Mouse (Mus musculus): ENCODE results near the gene Ppp1r32. TPM values are rescaled to one million over a fixed set of nuclear protein-coding genes. Genes with fewer than 3 reads are reported as not detected.

The Ppp1r32 gene
- polyA plus RNA-seq, 1 experiment, result 1.3 TPM

GRCm38 (mm10) chr19:10520355-10520754, 37.6 kb upstream of the Ppp1r32 start:
- DNase-seq, result no peak
- no peaks in the 10 kb centered on the region for H3K27me3 ChIP-seq (ENCODE audit: control insufficient read depth, insufficient read depth, low read length)
- 37% methylated on average over 1 of the region's 1 CpGs for WGBS
- H3K27ac ChIP-seq (ENCODE audit: insufficient read depth, low read length), result no peak overlapping the region
- H3K4me3 ChIP-seq (replicated peaks; ENCODE audit: insufficient read depth, low read depth, low read length), result no peak overlapping the region
- no peaks in the 10 kb centered on the region for H3K4me1 ChIP-seq (ENCODE audit: control insufficient read depth, insufficient read depth, low read length)
- no peak for TF ChIP-seq CTCF (IDR thresholded peaks at IDR 0.05; ENCODE audit: borderline replicate concordance, insufficient read depth, low read depth, low read length)

GRCm38 (mm10) chr19:10510759-10511330, 28.1 kb upstream of the Ppp1r32 start:
- no peak for DNase-seq
- no peaks in the 10 kb centered on the region for H3K4me1 ChIP-seq (ENCODE audit: control insufficient read depth, insufficient read depth, low read length)
- 81% methylated on average over 6 of the region's 6 CpGs for WGBS
- no peaks in the 10 kb centered on the region for H3K27me3 ChIP-seq (ENCODE audit: control insufficient read depth, insufficient read depth, low read length)
- TF ChIP-seq POLR2A (IDR thresholded peaks at IDR 0.05; ENCODE audit: borderline replicate concordance, insufficient read depth, low read length), result no peak
- TF ChIP-seq CTCF (IDR thresholded peaks at IDR 0.05; ENCODE audit: borderline replicate concordance, insufficient read depth, low read depth, low read length), result no peak
- no peak overlapping the region for H3K4me3 ChIP-seq (replicated peaks; ENCODE audit: insufficient read depth, low read depth, low read length)
- no peak overlapping the region for H3K27ac ChIP-seq (ENCODE audit: insufficient read depth, low read length)

- peak; percentile 29 to 44 for DNase-seq
Measured at GRCm38 (mm10) chr19:10502571-10502970, 19.8 kb upstream of the Ppp1r32 start.

GRCm38 (mm10) chr19:10500581-10500980, 17.9 kb upstream of the Ppp1r32 start:
- no peak overlapping the region for H3K4me3 ChIP-seq (replicated peaks; ENCODE audit: insufficient read depth, low read depth, low read length)
- peaks cover 3% of the 10 kb centered on the region; the same call in 1 of the 2 replicates for H3K4me1 ChIP-seq (ENCODE audit: control insufficient read depth, insufficient read depth, low read length)
- H3K27me3 ChIP-seq (ENCODE audit: control insufficient read depth, insufficient read depth, low read length), result no peaks in the 10 kb centered on the region
- WGBS, result 79% methylated on average over 8 of the region's 8 CpGs
- DNase-seq, result no peak
- H3K27ac ChIP-seq (ENCODE audit: insufficient read depth, low read length), result no peak overlapping the region
- no peak for TF ChIP-seq CTCF (IDR thresholded peaks at IDR 0.05; ENCODE audit: borderline replicate concordance, insufficient read depth, low read depth, low read length)
- TF ChIP-seq POLR2A (IDR thresholded peaks at IDR 0.05; ENCODE audit: borderline replicate concordance, insufficient read depth, low read length), result no peak

More at GRCm38 (mm10) chr19:10502571-10502970, 19.8 kb upstream of the Ppp1r32 start:
- TF ChIP-seq POLR2A (IDR thresholded peaks at IDR 0.05; ENCODE audit: borderline replicate concordance, insufficient read depth, low read length) (no peak), CTCF (IDR thresholded peaks at IDR 0.05; ENCODE audit: borderline replicate concordance, insufficient read depth, low read depth, low read length) (peak; percentile 86)
- H3K4me3 ChIP-seq (replicated peaks; ENCODE audit: insufficient read depth, low read depth, low read length), result no peak overlapping the region
- peaks cover 3% of the 10 kb centered on the region; the same call in 1 of the 2 replicates for H3K4me1 ChIP-seq (ENCODE audit: control insufficient read depth, insufficient read depth, low read length)
- 3% methylated on average over 4 of the region's 4 CpGs for WGBS
- no peak overlapping the region for H3K27ac ChIP-seq (ENCODE audit: insufficient read depth, low read length)
- no peaks in the 10 kb centered on the region for H3K27me3 ChIP-seq (ENCODE audit: control insufficient read depth, insufficient read depth, low read length)

GRCm38 (mm10) chr19:10497512-10498160, 14.9 kb upstream of the Ppp1r32 start:
- DNase-seq, result no peak
- WGBS, result 61% methylated on average over 8 of the region's 8 CpGs
- peaks cover 3% of the 10 kb centered on the region; the same call in 1 of the 2 replicates for H3K4me1 ChIP-seq (ENCODE audit: control insufficient read depth, insufficient read depth, low read length)
- H3K27me3 ChIP-seq (ENCODE audit: control insufficient read depth, insufficient read depth, low read length), result no peaks in the 10 kb centered on the region
- H3K4me3 ChIP-seq (replicated peaks; ENCODE audit: insufficient read depth, low read depth, low read length), result no peak overlapping the region
- TF ChIP-seq POLR2A (IDR thresholded peaks at IDR 0.05; ENCODE audit: borderline replicate concordance, insufficient read depth, low read length) (no peak), CTCF (IDR thresholded peaks at IDR 0.05; ENCODE audit: borderline replicate concordance, insufficient read depth, low read depth, low read length) (no peak)
- H3K27ac ChIP-seq (ENCODE audit: insufficient read depth, low read length), result no peak overlapping the region

- no peak for TF ChIP-seq POLR2A (IDR thresholded peaks at IDR 0.05; ENCODE audit: borderline replicate concordance, insufficient read depth, low read length)
- no peak for TF ChIP-seq CTCF (IDR thresholded peaks at IDR 0.05; ENCODE audit: borderline replicate concordance, insufficient read depth, low read depth, low read length)
- H3K4me3 ChIP-seq (replicated peaks; ENCODE audit: insufficient read depth, low read depth, low read length), result no peak overlapping the region
- H3K4me1 ChIP-seq (ENCODE audit: control insufficient read depth, insufficient read depth, low read length), result peaks cover 3% of the 10 kb centered on the region; the same call in 1 of the 2 replicates
- H3K27ac ChIP-seq (ENCODE audit: insufficient read depth, low read length), result no peak overlapping the region
- H3K27me3 ChIP-seq (ENCODE audit: control insufficient read depth, insufficient read depth, low read length), result no peaks in the 10 kb centered on the region
- DNase-seq, result no peak
- WGBS, result 63% methylated on average over 2 of the region's 2 CpGs
Measured at GRCm38 (mm10) chr19:10496976-10497375, 14.2 kb upstream of the Ppp1r32 start.

GRCm38 (mm10) chr19:10495670-10496069, 12.9 kb upstream of the Ppp1r32 start:
- TF ChIP-seq CTCF (IDR thresholded peaks at IDR 0.05; ENCODE audit: borderline replicate concordance, insufficient read depth, low read depth, low read length) (no peak), POLR2A (IDR thresholded peaks at IDR 0.05; ENCODE audit: borderline replicate concordance, insufficient read depth, low read length) (no peak)
- H3K4me1 ChIP-seq (ENCODE audit: control insufficient read depth, insufficient read depth, low read length), result peaks cover 2% of the 10 kb centered on the region; the same call in 1 of the 2 replicates
- no peaks in the 10 kb centered on the region for H3K27me3 ChIP-seq (ENCODE audit: control insufficient read depth, insufficient read depth, low read length)
- WGBS, result 87% methylated on average over 1 of the region's 1 CpGs
- no peak overlapping the region for H3K27ac ChIP-seq (ENCODE audit: insufficient read depth, low read length)
- DNase-seq, result no peak
- no peak overlapping the region for H3K4me3 ChIP-seq (replicated peaks; ENCODE audit: insufficient read depth, low read depth, low read length)

- DNase-seq, result peak; percentile 60 to 67
- TF ChIP-seq POLR2A (IDR thresholded peaks at IDR 0.05; ENCODE audit: borderline replicate concordance, insufficient read depth, low read length) (no peak), CTCF (IDR thresholded peaks at IDR 0.05; ENCODE audit: borderline replicate concordance, insufficient read depth, low read depth, low read length) (peak; percentile 92)
- Histone ChIP-seq H3K27ac (ENCODE audit: insufficient read depth, low read length) (no peak overlapping the region), H3K27me3 (ENCODE audit: control insufficient read depth, insufficient read depth, low read length) (no peaks in the 10 kb centered on the region), H3K4me1 (ENCODE audit: control insufficient read depth, insufficient read depth, low read length) (no peaks in the 10 kb centered on the region), H3K4me3 (replicated peaks; ENCODE audit: insufficient read depth, low read depth, low read length) (no peak overlapping the region)
- WGBS, result 24% methylated on average over 9 of the region's 9 CpGs
Measured at GRCm38 (mm10) chr19:10486264-10486738, 3.6 kb upstream of the Ppp1r32 start.
